Mouse (Mus musculus): Measurements from ENCODE around the gene Mical2.

DNA sequence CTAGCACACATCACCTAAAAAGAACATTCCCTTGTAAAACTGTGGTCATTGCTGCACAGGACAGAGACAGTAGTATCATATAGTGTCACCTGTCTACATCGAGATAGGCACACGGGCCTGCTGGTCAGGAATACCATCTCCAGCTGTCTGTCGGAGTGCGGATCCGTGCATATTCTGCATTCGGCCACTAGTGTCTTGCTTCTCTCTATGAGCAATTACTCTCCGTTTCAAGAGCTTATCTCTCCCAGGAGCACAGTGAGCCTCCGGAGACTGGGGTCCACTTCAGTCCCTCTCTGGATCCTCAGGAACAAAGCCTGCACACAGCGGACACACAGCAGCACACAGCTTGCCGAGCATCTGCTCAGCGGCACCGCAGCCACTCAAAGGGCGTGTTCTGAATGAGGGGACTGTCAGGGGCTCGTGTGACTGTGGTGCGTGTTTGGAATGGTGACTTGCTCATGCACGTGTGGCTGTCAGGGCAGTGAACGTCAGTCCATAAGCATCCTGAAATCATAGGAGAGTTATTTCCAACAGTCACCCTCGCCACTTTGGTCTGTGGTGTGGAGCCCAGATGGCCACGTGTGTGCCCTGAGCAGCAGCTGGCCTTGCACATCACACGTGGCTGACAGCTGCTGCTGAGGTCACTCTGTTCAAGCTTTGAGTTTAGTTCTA, 3.3 kb downstream of the Mical2 start:
- no peak for TF ChIP-seq CTCF (IDR thresholded peaks at IDR 0.05; ENCODE audit: borderline replicate concordance, insufficient read depth, low read length)
- TF ChIP-seq POLR2A (IDR thresholded peaks at IDR 0.05; ENCODE audit: low read depth, low read length): no peak
